Mouse (Mus musculus): Measurements from ENCODE around the gene Wdr12. TPM values are rescaled to one million over a fixed set of nuclear protein-coding genes. Genes with fewer than 3 reads are reported as not detected.

Gene Wdr12
- polyA plus RNA-seq (2014; fragmentation: Nextera tagmentation; extraction: Ambion mirVana): 46.8 and 47.6 TPM in 2 replicates

GRCm38 (mm10) chr1:60098024-60098781 is at the start of gene Wdr12, which contains the start of gene Carf:
Wdr12 (minus strand) TSS chr1:60098645.
Carf (plus strand) TSS chr1:60098247.
- H3K4me1 ChIP-seq (ENCODE audit: control insufficient read depth, insufficient read depth, low read length): peaks cover 4% of the 10 kb centered on the region; the same call in 1 of the 2 replicates
- peak within 1 kb of the TSS; percentile 95 for H3K9ac ChIP-seq (replicated peaks; ENCODE audit: low read depth, low read length)
- no peaks in the 10 kb centered on the region for H3K9me3 ChIP-seq (ENCODE audit: control insufficient read depth, low read length)
- peak within 1 kb of the TSS; percentile 70 for H3K4me3 ChIP-seq (ENCODE audit: low read depth, low read length)
- peak within 1 kb of the TSS; percentile 93 for H3K27ac ChIP-seq (ENCODE audit: low read depth, low read length)
- WGBS: 2% methylated on average over 65 of the region's 71 CpGs
- peak; percentile 97 for ATAC-seq (ENCODE audit: low read depth)
- H3K27me3 ChIP-seq (ENCODE audit: control insufficient read depth, insufficient read depth, low read length): no peaks in the 10 kb centered on the region
- peaks cover 6% of the 10 kb centered on the region; the same call in 1 of the 2 replicates for H3K36me3 ChIP-seq (ENCODE audit: control insufficient read depth, insufficient read depth, low read length)
- H3K4me2 ChIP-seq (ENCODE audit: low read depth, low read length): peak within 1 kb of the TSS; percentile 76

- Histone ChIP-seq H3K4me3 (ENCODE audit: low read depth, low read length) (no peak overlapping the region), H3K4me2 (ENCODE audit: low read depth, low read length) (no peak overlapping the region), H3K9me3 (ENCODE audit: control insufficient read depth, low read length) (no peaks in the 10 kb centered on the region), H3K27me3 (ENCODE audit: control insufficient read depth, insufficient read depth, low read length) (no peaks in the 10 kb centered on the region), H3K9ac (replicated peaks; ENCODE audit: low read depth, low read length) (no peak overlapping the region), H3K4me1 (ENCODE audit: control insufficient read depth, insufficient read depth, low read length) (no peaks in the 10 kb centered on the region), H3K27ac (ENCODE audit: low read depth, low read length) (no peak overlapping the region), H3K36me3 (ENCODE audit: control insufficient read depth, insufficient read depth, low read length) (no peaks in the 10 kb centered on the region)
- WGBS: 49% methylated on average over 9 of the region's 9 CpGs
- no peak for ATAC-seq (ENCODE audit: low read depth)
Measured at GRCm38 (mm10) chr1:60137346-60137745, 38.9 kb upstream of the Wdr12 start.

GRCm38 (mm10) chr1:60117721-60118455 is 19.4 kb upstream of the Wdr12 start:
- 74% methylated on average over 7 of the region's 7 CpGs for WGBS
- ATAC-seq (ENCODE audit: low read depth): no peak
- H3K27me3 ChIP-seq (ENCODE audit: control insufficient read depth, insufficient read depth, low read length): no peaks in the 10 kb centered on the region
- H3K9me3 ChIP-seq (ENCODE audit: control insufficient read depth, low read length): 0 out of 2 replicates have a peak, but pooled peaks cover 3% of the 10 kb centered on the region
- no peak overlapping the region for H3K9ac ChIP-seq (replicated peaks; ENCODE audit: low read depth, low read length)
- H3K4me2 ChIP-seq (ENCODE audit: low read depth, low read length): no peak overlapping the region
- no peaks in the 10 kb centered on the region for H3K36me3 ChIP-seq (ENCODE audit: control insufficient read depth, insufficient read depth, low read length)
- no peak overlapping the region for H3K27ac ChIP-seq (ENCODE audit: low read depth, low read length)
- H3K4me1 ChIP-seq (ENCODE audit: control insufficient read depth, insufficient read depth, low read length): no peaks in the 10 kb centered on the region
- no peak overlapping the region for H3K4me3 ChIP-seq (ENCODE audit: low read depth, low read length)

GRCm38 (mm10) chr1:60104582-60104981 is 6.1 kb upstream of the Wdr12 start:
- Histone ChIP-seq H3K27ac (ENCODE audit: low read depth, low read length) (no peak overlapping the region), H3K4me3 (ENCODE audit: low read depth, low read length) (no peak overlapping the region), H3K4me2 (ENCODE audit: low read depth, low read length) (no peak overlapping the region), H3K4me1 (ENCODE audit: control insufficient read depth, insufficient read depth, low read length) (no peaks in the 10 kb centered on the region), H3K9ac (replicated peaks; ENCODE audit: low read depth, low read length) (no peak overlapping the region), H3K9me3 (ENCODE audit: control insufficient read depth, low read length) (no peaks in the 10 kb centered on the region), H3K36me3 (ENCODE audit: control insufficient read depth, insufficient read depth, low read length) (no peaks in the 10 kb centered on the region; the same call in 1 of the 2 replicates), H3K27me3 (ENCODE audit: control insufficient read depth, insufficient read depth, low read length) (no peaks in the 10 kb centered on the region)
- no peak for ATAC-seq (ENCODE audit: low read depth)
- WGBS: 100% methylated on average over 1 of the region's 1 CpGs

GRCm38 (mm10) chr1:60098839-60099238 is 394 bp upstream of the Wdr12 start:
- peak overlapping the region; percentile 45 for H3K4me2 ChIP-seq (ENCODE audit: low read depth, low read length)
- peak overlapping the region; percentile 95 for H3K9ac ChIP-seq (replicated peaks; ENCODE audit: low read depth, low read length)
- H3K36me3 ChIP-seq (ENCODE audit: control insufficient read depth, insufficient read depth, low read length): peaks cover 3% of the 10 kb centered on the region; the same call in 1 of the 2 replicates
- H3K27me3 ChIP-seq (ENCODE audit: control insufficient read depth, insufficient read depth, low read length): no peaks in the 10 kb centered on the region
- no peaks in the 10 kb centered on the region for H3K9me3 ChIP-seq (ENCODE audit: control insufficient read depth, low read length)
- peaks cover 4% of the 10 kb centered on the region; the same call in 1 of the 2 replicates for H3K4me1 ChIP-seq (ENCODE audit: control insufficient read depth, insufficient read depth, low read length)
- peak overlapping the region; percentile 93 for H3K27ac ChIP-seq (ENCODE audit: low read depth, low read length)
- no peak for ATAC-seq (ENCODE audit: low read depth)
- peak overlapping the region; percentile 70 for H3K4me3 ChIP-seq (ENCODE audit: low read depth, low read length)
- WGBS: 14% methylated on average over 9 of the region's 9 CpGs

GRCm38 (mm10) chr1:60097277-60098023 is 995 bp downstream of the Wdr12 start:
- Histone ChIP-seq H3K27ac (ENCODE audit: low read depth, low read length) (peak overlapping the region; percentile 93; the same call in 1 of the 2 replicates), H3K9me3 (ENCODE audit: control insufficient read depth, low read length) (no peaks in the 10 kb centered on the region), H3K4me3 (ENCODE audit: low read depth, low read length) (peak overlapping the region; percentile 70), H3K4me2 (ENCODE audit: low read depth, low read length) (peak overlapping the region; percentile 76), H3K36me3 (ENCODE audit: control insufficient read depth, insufficient read depth, low read length) (peaks cover 8% of the 10 kb centered on the region; the same call in 1 of the 2 replicates), H3K4me1 (ENCODE audit: control insufficient read depth, insufficient read depth, low read length) (peaks cover 4% of the 10 kb centered on the region; the same call in 1 of the 2 replicates), H3K9ac (replicated peaks; ENCODE audit: low read depth, low read length) (peak overlapping the region; percentile 95), H3K27me3 (ENCODE audit: control insufficient read depth, insufficient read depth, low read length) (no peaks in the 10 kb centered on the region)
- WGBS: under 1% methylated on average over 25 of the region's 25 CpGs
- peak; percentile 90 for ATAC-seq (ENCODE audit: low read depth)

GRCm38 (mm10) chr1:60096572-60097276 is 1.7 kb downstream of the Wdr12 start:
- Histone ChIP-seq H3K4me2 (ENCODE audit: low read depth, low read length) (peak overlapping the region; percentile 76), H3K36me3 (ENCODE audit: control insufficient read depth, insufficient read depth, low read length) (peaks cover 8% of the 10 kb centered on the region; the same call in 1 of the 2 replicates), H3K9me3 (ENCODE audit: control insufficient read depth, low read length) (no peaks in the 10 kb centered on the region), H3K4me1 (ENCODE audit: control insufficient read depth, insufficient read depth, low read length) (peaks cover 4% of the 10 kb centered on the region; the same call in 1 of the 2 replicates), H3K9ac (replicated peaks; ENCODE audit: low read depth, low read length) (no peak overlapping the region; the same call in 1 of the 2 replicates), H3K27ac (ENCODE audit: low read depth, low read length) (no peak overlapping the region), H3K4me3 (ENCODE audit: low read depth, low read length) (peak overlapping the region; percentile 70), H3K27me3 (ENCODE audit: control insufficient read depth, insufficient read depth, low read length) (no peaks in the 10 kb centered on the region)
- WGBS: 11% methylated on average over 13 of the region's 13 CpGs
- ATAC-seq (ENCODE audit: low read depth): no peak

GRCm38 (mm10) chr1:60076411-60076810 is 22.0 kb downstream of the Wdr12 start:
- no peaks in the 10 kb centered on the region for H3K27me3 ChIP-seq (ENCODE audit: control insufficient read depth, insufficient read depth, low read length)
- H3K9ac ChIP-seq (replicated peaks; ENCODE audit: low read depth, low read length): no peak overlapping the region
- no peak overlapping the region for H3K4me2 ChIP-seq (ENCODE audit: low read depth, low read length)
- WGBS: 87% methylated on average over 6 of the region's 6 CpGs
- no peak for ATAC-seq (ENCODE audit: low read depth)
- H3K27ac ChIP-seq (ENCODE audit: low read depth, low read length): no peak overlapping the region
- H3K4me1 ChIP-seq (ENCODE audit: control insufficient read depth, insufficient read depth, low read length): no peaks in the 10 kb centered on the region
- no peak overlapping the region for H3K4me3 ChIP-seq (ENCODE audit: low read depth, low read length)
- H3K36me3 ChIP-seq (ENCODE audit: control insufficient read depth, insufficient read depth, low read length): peaks cover 23% of the 10 kb centered on the region; the same call in 1 of the 2 replicates
- no peaks in the 10 kb centered on the region for H3K9me3 ChIP-seq (ENCODE audit: control insufficient read depth, low read length)
